Mouse (Mus musculus) midbrain, postnatal 0 days (tissue): ENCODE results near the gene Itga4. TPM values are rescaled to one million over a fixed set of nuclear protein-coding genes. Genes with fewer than 3 reads are reported as not detected.

Source experiments
- ATAC-seq: fragments of 200-750 bp; cut with Nextera tagmentation; 2 replicates; pipeline ENCODE4 v1.8.0; 2017; ENCODE audit warnings: moderate number of reproducible peaks, mild to moderate bottlenecking, moderate TSS enrichment, moderate library complexity; ENCODE audit not compliant: low FRiP score
- DNase-seq: peaks from one replicate; pipeline ENCODE4 v3.0.0-alpha.2; 2015; ENCODE audit warnings: low spot score
- H3K27ac ChIP-seq: fragments of 300-500 bp; sonication (generic); 2 replicates; pipeline ENCODE4 v1.5.1; 2014; ENCODE audit warnings: low read depth, mild to moderate bottlenecking, low read length, mixed read lengths
- H3K27me3 ChIP-seq: fragments of 300-500 bp; sonication (generic); 2 replicates; pipeline ENCODE4 v1.6.1; 2014; ENCODE audit warnings: low read length, control low read depth, mixed read lengths; ENCODE audit not compliant: insufficient read depth
- H3K36me3 ChIP-seq: fragments of 300-500 bp; sonication (generic); 2 replicates; pipeline ENCODE4 v1.6.1; 2014; ENCODE audit warnings: low read length, control low read depth, mixed read lengths; ENCODE audit not compliant: insufficient read depth
- H3K4me1 ChIP-seq: fragments of 300-500 bp; sonication (generic); 2 replicates; pipeline ENCODE4 v1.6.1; 2014; ENCODE audit warnings: mild to moderate bottlenecking, control low read depth, antibody characterized with exemption, low read length, mixed read lengths; ENCODE audit not compliant: insufficient read depth
- H3K4me2 ChIP-seq: fragments of 300-500 bp; sonication (generic); 2 replicates; pipeline ENCODE4 v1.6.1; 2014; ENCODE audit warnings: low read depth, mild to moderate bottlenecking, low read length, mixed read lengths; ENCODE audit not compliant: poor library complexity, severe bottlenecking
- H3K4me3 ChIP-seq: fragments of 300-500 bp; sonication (generic); 2 replicates; pipeline ENCODE4 v1.5.1; 2014; ENCODE audit warnings: low read depth, mild to moderate bottlenecking, low read length, moderate library complexity
- H3K9ac ChIP-seq: fragments of 300-500 bp; sonication (generic); replicated peaks from 2 replicates; pipeline ENCODE4 v1.6.1; 2014; ENCODE audit warnings: mild to moderate bottlenecking, low read length, moderate library complexity, mixed read lengths; ENCODE audit not compliant: poor library complexity, severe bottlenecking
- H3K9me3 ChIP-seq: fragments of 300-500 bp; sonication (generic); 2 replicates; pipeline ENCODE4 v1.6.1; 2016; ENCODE audit warnings: low read length, control low read depth
- CTCF ChIP-seq: IDR thresholded peaks from 2 replicates; pipeline ENCODE4 v1.5.1; 2016; ENCODE audit warnings: antibody characterized with exemption, mild to moderate bottlenecking
- WGBS: fragments of 180-500 bp; shearing (Covaris S2); extraction: QIAGEN DNeasy Blood & Tissue Kit; methylation state at CpG from one replicate; pipeline ENCODE4 v1.1.7; 2014; 5-methylcytosine and 5-hydroxymethylcytosine counted together
- polyA plus RNA-seq: library from polyadenylated mRNA; unstranded; fragments of >200 nt; fragmentation: Nextera tagmentation; extraction: Ambion mirVana; gene quantifications from 2 replicates; pipeline ENCODE4 v1.2.1, GENCODE M21; 2015
- total RNA-seq: library from RNA; depleted of rRNA; stranded (reverse); fragments of >200 nt; gene quantifications from 2 replicates; pipeline ENCODE4 v1.2.3, GENCODE M21; 2014

The Itga4 gene
- total and polyA plus RNA-seq, 2 experiments from 2014 or later = 1.5 to 3.1 TPM

- no peak overlapping the region for H3K9ac ChIP-seq
- no peak overlapping the region for H3K27ac ChIP-seq
- TF ChIP-seq CTCF = no peak
- no peaks in the 10 kb centered on the region for H3K4me1 ChIP-seq
- H3K4me2 ChIP-seq = no peak overlapping the region
- 87% methylated on average over 4 of the region's 4 CpGs for WGBS
- ATAC-seq (no peak), DNase-seq (no peak)
- no peak overlapping the region for H3K4me3 ChIP-seq
- no peaks in the 10 kb centered on the region for H3K36me3 ChIP-seq
- H3K9me3 ChIP-seq = no peaks in the 10 kb centered on the region
- no peaks in the 10 kb centered on the region for H3K27me3 ChIP-seq
Observed at GRCm38 (mm10) chr2:79227805-79228241, 27.4 kb upstream of the Itga4 start.

- ATAC-seq = peak; percentile 52; the same call in 1 of the 2 replicates
Observed at GRCm38 (mm10) chr2:79231056-79231949, 23.9 kb upstream of the Itga4 start.

GRCm38 (mm10) chr2:79235767-79236487, 19.3 kb upstream of the Itga4 start:
- H3K4me2 ChIP-seq = no peak overlapping the region
- ATAC-seq = no peak

More at GRCm38 (mm10) chr2:79231056-79231949, 23.9 kb upstream of the Itga4 start:
- no peak overlapping the region for H3K9ac ChIP-seq
- no peak overlapping the region for H3K4me3 ChIP-seq
- H3K9me3 ChIP-seq = no peaks in the 10 kb centered on the region
- DNase-seq = peak; percentile 24
- 73% methylated on average over 4 of the region's 4 CpGs for WGBS
- H3K4me1 ChIP-seq = no peaks in the 10 kb centered on the region
- no peak overlapping the region for H3K27ac ChIP-seq
- H3K36me3 ChIP-seq = no peaks in the 10 kb centered on the region
- TF ChIP-seq CTCF = no peak
- no peaks in the 10 kb centered on the region for H3K27me3 ChIP-seq
- H3K4me2 ChIP-seq = no peak overlapping the region

GRCm38 (mm10) chr2:79237216-79237615, 18.0 kb upstream of the Itga4 start:
- H3K36me3 ChIP-seq = no peaks in the 10 kb centered on the region
- H3K4me2 ChIP-seq = no peak overlapping the region
- ATAC-seq (no peak), DNase-seq (no peak)
- no peaks in the 10 kb centered on the region for H3K9me3 ChIP-seq
- no peak overlapping the region for H3K9ac ChIP-seq
- TF ChIP-seq CTCF = no peak
- 67% methylated on average over 6 of the region's 6 CpGs for WGBS
- no peaks in the 10 kb centered on the region for H3K4me1 ChIP-seq
- no peak overlapping the region for H3K4me3 ChIP-seq
- no peak overlapping the region for H3K27ac ChIP-seq
- no peaks in the 10 kb centered on the region for H3K27me3 ChIP-seq

More at GRCm38 (mm10) chr2:79235767-79236487, 19.3 kb upstream of the Itga4 start:
- DNase-seq = no peak
- Histone ChIP-seq H3K36me3 (no peaks in the 10 kb centered on the region), H3K27ac (no peak overlapping the region), H3K4me3 (no peak overlapping the region), H3K9ac (no peak overlapping the region), H3K9me3 (no peaks in the 10 kb centered on the region), H3K27me3 (no peaks in the 10 kb centered on the region), H3K4me1 (no peaks in the 10 kb centered on the region)
- WGBS = 88% methylated on average over 8 of the region's 8 CpGs
- TF ChIP-seq CTCF = no peak

- Histone ChIP-seq H3K9me3 (no peaks in the 10 kb centered on the region), H3K4me1 (no peaks in the 10 kb centered on the region), H3K9ac (no peak overlapping the region), H3K27me3 (no peaks in the 10 kb centered on the region), H3K4me2 (no peak overlapping the region), H3K36me3 (no peaks in the 10 kb centered on the region), H3K27ac (no peak overlapping the region), H3K4me3 (no peak overlapping the region)
- no peak for ATAC-seq
- no peak for DNase-seq
- no peak for TF ChIP-seq CTCF
- 88% methylated on average over 5 of the region's 5 CpGs for WGBS
Observed at GRCm38 (mm10) chr2:79244276-79244675, 10.9 kb upstream of the Itga4 start.

- DNase-seq = no peak
- H3K36me3 ChIP-seq = no peaks in the 10 kb centered on the region
- ATAC-seq = no peak
- no peaks in the 10 kb centered on the region for H3K4me1 ChIP-seq
- no peaks in the 10 kb centered on the region for H3K27me3 ChIP-seq
- no peak overlapping the region for H3K9ac ChIP-seq
- H3K4me2 ChIP-seq = no peak overlapping the region
- no peak overlapping the region for H3K27ac ChIP-seq
- 100% methylated on average over 1 of the region's 1 CpGs for WGBS
- TF ChIP-seq CTCF = no peak
- no peak overlapping the region for H3K4me3 ChIP-seq
- H3K9me3 ChIP-seq = no peaks in the 10 kb centered on the region
Observed at GRCm38 (mm10) chr2:79244743-79245142, 10.5 kb upstream of the Itga4 start.
